Mouse (Mus musculus) splenic B cell, adult 2 months (primary cell): ENCODE results near the gene Mki67.

Experiments
- DNase-seq: peaks from one replicate; pipeline ENCODE4 v3.0.0-alpha.2; 2011; ENCODE audit warnings: low read depth, low spot score
- H3K27me3 ChIP-seq: 2 replicates; pipeline ENCODE4 v1.6.1; 2012; ENCODE audit warnings: mild to moderate bottlenecking, low read length, moderate library complexity, mixed read lengths; ENCODE audit not compliant: control insufficient read depth, poor library complexity, insufficient read depth, severe bottlenecking
- H3K36me3 ChIP-seq: 2 replicates; pipeline ENCODE4 v1.6.1; 2012; ENCODE audit warnings: mild to moderate bottlenecking, low read length, moderate library complexity, mixed read lengths; ENCODE audit not compliant: control insufficient read depth, poor library complexity, insufficient read depth, severe bottlenecking

Mki67 gene

GRCm38 (mm10) chr7:135715642-135716444 lies at the start of gene Mki67:
Mki67 (minus strand) TSS chr7:135716361.
- Histone ChIP-seq H3K27me3 (no peaks in the 10 kb centered on the region), H3K36me3 (no peaks in the 10 kb centered on the region)
- peak; percentile 41 for DNase-seq

GRCm38 (mm10) chr7:135763311-135763710 lies 47.1 kb upstream of the Mki67 start:
- DNase-seq, result no peak
- no peaks in the 10 kb centered on the region for H3K27me3 ChIP-seq
- H3K36me3 ChIP-seq, result no peaks in the 10 kb centered on the region

GRCm38 (mm10) chr7:135758754-135759510 lies 42.8 kb upstream of the Mki67 start:
- Histone ChIP-seq H3K36me3 (no peaks in the 10 kb centered on the region), H3K27me3 (no peaks in the 10 kb centered on the region)
- DNase-seq, result no peak

- no peak for DNase-seq
- no peaks in the 10 kb centered on the region for H3K36me3 ChIP-seq
- H3K27me3 ChIP-seq, result no peaks in the 10 kb centered on the region
Observed at GRCm38 (mm10) chr7:135758171-135758570, 42.0 kb upstream of the Mki67 start.

GRCm38 (mm10) chr7:135756984-135757586 lies 40.9 kb upstream of the Mki67 start:
- Histone ChIP-seq H3K27me3 (no peaks in the 10 kb centered on the region), H3K36me3 (no peaks in the 10 kb centered on the region)
- DNase-seq, result no peak

- no peak for DNase-seq
- Histone ChIP-seq H3K27me3 (no peaks in the 10 kb centered on the region), H3K36me3 (no peaks in the 10 kb centered on the region)
Observed at GRCm38 (mm10) chr7:135748986-135749385, 32.8 kb upstream of the Mki67 start.

GRCm38 (mm10) chr7:135747072-135747471 lies 30.9 kb upstream of the Mki67 start:
- no peaks in the 10 kb centered on the region for H3K36me3 ChIP-seq
- H3K27me3 ChIP-seq, result no peaks in the 10 kb centered on the region
- DNase-seq, result no peak

- no peaks in the 10 kb centered on the region for H3K27me3 ChIP-seq
- DNase-seq, result no peak
- no peaks in the 10 kb centered on the region for H3K36me3 ChIP-seq
Observed at GRCm38 (mm10) chr7:135746528-135746927, 30.4 kb upstream of the Mki67 start.

- Histone ChIP-seq H3K36me3 (no peaks in the 10 kb centered on the region), H3K27me3 (no peaks in the 10 kb centered on the region)
- DNase-seq, result no peak
Observed at GRCm38 (mm10) chr7:135745091-135745490, 28.9 kb upstream of the Mki67 start.

- no peaks in the 10 kb centered on the region for H3K27me3 ChIP-seq
- no peak for DNase-seq
- H3K36me3 ChIP-seq, result no peaks in the 10 kb centered on the region
Observed at GRCm38 (mm10) chr7:135740453-135740852, 24.3 kb upstream of the Mki67 start.

GRCm38 (mm10) chr7:135736581-135736886 lies 20.4 kb upstream of the Mki67 start:
- Histone ChIP-seq H3K27me3 (no peaks in the 10 kb centered on the region), H3K36me3 (no peaks in the 10 kb centered on the region)
- no peak for DNase-seq

GRCm38 (mm10) chr7:135735691-135736580 lies 19.8 kb upstream of the Mki67 start:
- Histone ChIP-seq H3K36me3 (no peaks in the 10 kb centered on the region), H3K27me3 (no peaks in the 10 kb centered on the region)
- peak; percentile 98 for DNase-seq

- H3K36me3 ChIP-seq, result no peaks in the 10 kb centered on the region
- DNase-seq, result no peak
- no peaks in the 10 kb centered on the region for H3K27me3 ChIP-seq
Observed at GRCm38 (mm10) chr7:135734911-135735646, 18.9 kb upstream of the Mki67 start.

GRCm38 (mm10) chr7:135734379-135734778 lies 18.2 kb upstream of the Mki67 start:
- H3K36me3 ChIP-seq, result no peaks in the 10 kb centered on the region
- no peak for DNase-seq
- H3K27me3 ChIP-seq, result no peaks in the 10 kb centered on the region
